Mouse (Mus musculus) heart, embryonic 15.5 days (tissue): ENCODE data around the gene Vmp1. TPM values are rescaled to one million over a fixed set of nuclear protein-coding genes. Genes with fewer than 3 reads are reported as not detected.

Experiments
- ATAC-seq: fragments of 200-750 bp; cut with Nextera tagmentation; replicated peaks from 2 replicates; pipeline ENCODE4 v1.8.0; 2017; ENCODE audit warnings: low read depth, moderate TSS enrichment; ENCODE audit not compliant: insufficient number of reproducible peaks, insufficient read depth, low FRiP score
- H3K27ac ChIP-seq: fragments of 300-500 bp; sonication (generic); 2 replicates; pipeline ENCODE4 v1.5.1; 2015; ENCODE audit warnings: mild to moderate bottlenecking, inconsistent platforms
- H3K27me3 ChIP-seq: fragments of 300-500 bp; sonication (generic); 2 replicates; pipeline ENCODE4 v1.6.1; 2015; ENCODE audit warnings: inconsistent platforms
- H3K36me3 ChIP-seq: fragments of 300-500 bp; sonication (generic); 2 replicates; pipeline ENCODE4 v1.6.1; 2015; ENCODE audit warnings: mild to moderate bottlenecking, inconsistent platforms
- H3K4me1 ChIP-seq: fragments of 300-500 bp; sonication (generic); replicated peaks from 2 replicates; pipeline ENCODE4 v1.6.1; 2015; ENCODE audit warnings: inconsistent platforms
- H3K4me2 ChIP-seq: fragments of 300-500 bp; sonication (generic); 2 replicates; pipeline ENCODE4 v1.6.1; 2015; ENCODE audit warnings: inconsistent platforms, mild to moderate bottlenecking, moderate library complexity
- H3K4me3 ChIP-seq: fragments of 300-500 bp; sonication (generic); 2 replicates; pipeline ENCODE4 v1.5.1; 2015; ENCODE audit warnings: mild to moderate bottlenecking, inconsistent platforms
- H3K9ac ChIP-seq: fragments of 300-500 bp; sonication (generic); 2 replicates; pipeline ENCODE4 v1.6.1; 2015; ENCODE audit warnings: mild to moderate bottlenecking, inconsistent platforms
- H3K9me3 ChIP-seq: fragments of 300-500 bp; sonication (generic); replicated peaks from 2 replicates; pipeline ENCODE4 v1.6.1; 2016; ENCODE audit warnings: inconsistent platforms
- WGBS: fragments of 180-500 bp; shearing (Covaris S2); methylation state at CpG from one replicate; pipeline ENCODE4 v1.1.7; 2015; ENCODE audit warnings: mixed read lengths; 5-methylcytosine and 5-hydroxymethylcytosine counted together
- polyA plus RNA-seq: library from polyadenylated mRNA; unstranded; fragments of >200 nt; fragmentation: Nextera tagmentation; extraction: Ambion mirVana; gene quantifications from 2 replicates; pipeline ENCODE4 v1.2.1, GENCODE M21; 2015

The Vmp1 gene
- polyA plus RNA-seq, 1 experiment from 2014 or later, result 74.3 TPM

- Histone ChIP-seq H3K4me3 (no peak overlapping the region), H3K9me3 (no peaks in the 10 kb centered on the region), H3K36me3 (no peaks in the 10 kb centered on the region), H3K4me1 (peaks cover 32% of the 10 kb centered on the region), H3K4me2 (no peak overlapping the region), H3K27ac (no peak overlapping the region), H3K27me3 (no peaks in the 10 kb centered on the region), H3K9ac (no peak overlapping the region)
- ATAC-seq, result no peak
- WGBS, result 86% methylated on average over 4 of the region's 4 CpGs
These were observed 94.9 kb downstream of the Vmp1 start for GRCm38 (mm10) chr11:86588583-86589298.

- Histone ChIP-seq H3K9me3 (no peaks in the 10 kb centered on the region), H3K36me3 (no peaks in the 10 kb centered on the region), H3K27me3 (no peaks in the 10 kb centered on the region), H3K9ac (peak overlapping the region; percentile 81; the same call in 1 of the 2 replicates), H3K4me1 (peaks cover 25% of the 10 kb centered on the region), H3K27ac (peak overlapping the region; percentile 93), H3K4me3 (peak overlapping the region; percentile 71; the same call in 1 of the 2 replicates), H3K4me2 (peak overlapping the region; percentile 73)
- 22% methylated on average over 7 of the region's 7 CpGs for WGBS
- no peak for ATAC-seq
These were observed 95.8 kb downstream of the Vmp1 start for GRCm38 (mm10) chr11:86587830-86588229.

DNA sequence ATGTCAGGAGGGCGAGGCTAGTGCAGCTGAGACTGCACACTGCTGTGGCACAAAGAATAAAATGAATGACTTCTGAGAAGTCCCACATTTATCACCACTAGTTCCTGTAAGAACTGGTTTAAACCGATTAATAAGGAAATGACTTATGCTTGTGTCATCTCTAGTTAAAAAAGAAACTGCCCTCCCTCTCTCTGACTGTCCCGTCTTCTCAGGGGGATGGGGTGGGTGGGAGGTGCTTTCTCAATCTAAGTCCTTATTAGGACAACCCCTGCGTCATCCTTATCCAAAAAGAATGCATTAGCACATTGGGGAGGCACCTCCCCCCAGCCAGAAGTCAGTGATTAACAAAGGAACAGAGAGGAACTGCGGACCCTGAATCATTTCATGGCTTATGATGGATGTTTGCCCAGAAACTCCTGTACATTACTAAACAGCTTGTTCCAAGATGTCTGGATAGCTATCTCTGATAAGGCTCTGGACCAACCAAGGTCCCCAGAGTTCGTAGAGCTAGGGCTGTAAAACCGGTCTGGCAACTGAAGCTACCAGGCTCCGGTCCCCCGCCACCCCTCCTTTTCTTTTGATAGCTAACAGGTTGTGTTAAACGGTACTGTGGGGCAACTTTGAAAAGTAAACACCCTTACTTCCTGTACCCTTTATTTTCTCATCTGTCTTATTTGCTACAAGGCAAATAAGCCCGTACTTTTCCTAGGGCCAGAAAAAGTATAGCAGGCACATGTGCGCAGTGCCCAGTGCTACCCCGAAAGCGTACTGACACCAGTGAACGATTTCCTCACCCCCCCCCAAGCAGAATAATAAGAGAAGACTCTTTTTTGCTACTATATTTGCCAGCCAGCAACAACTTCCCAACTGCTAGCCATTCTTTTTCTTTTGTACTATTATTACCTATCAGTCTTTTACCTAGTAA, 96.5 kb downstream of the Vmp1 start:
- peak overlapping the region; percentile 71 for H3K4me3 ChIP-seq
- no peaks in the 10 kb centered on the region for H3K27me3 ChIP-seq
- 2% methylated on average over 15 of the region's 15 CpGs for WGBS
- H3K4me2 ChIP-seq, result peak overlapping the region; percentile 73
- no peaks in the 10 kb centered on the region for H3K9me3 ChIP-seq
- peak overlapping the region; percentile 81 for H3K9ac ChIP-seq
- peaks cover 25% of the 10 kb centered on the region for H3K4me1 ChIP-seq
- no peaks in the 10 kb centered on the region for H3K36me3 ChIP-seq
- peak; percentile 90 for ATAC-seq
- H3K27ac ChIP-seq, result peak overlapping the region; percentile 93

DNA sequence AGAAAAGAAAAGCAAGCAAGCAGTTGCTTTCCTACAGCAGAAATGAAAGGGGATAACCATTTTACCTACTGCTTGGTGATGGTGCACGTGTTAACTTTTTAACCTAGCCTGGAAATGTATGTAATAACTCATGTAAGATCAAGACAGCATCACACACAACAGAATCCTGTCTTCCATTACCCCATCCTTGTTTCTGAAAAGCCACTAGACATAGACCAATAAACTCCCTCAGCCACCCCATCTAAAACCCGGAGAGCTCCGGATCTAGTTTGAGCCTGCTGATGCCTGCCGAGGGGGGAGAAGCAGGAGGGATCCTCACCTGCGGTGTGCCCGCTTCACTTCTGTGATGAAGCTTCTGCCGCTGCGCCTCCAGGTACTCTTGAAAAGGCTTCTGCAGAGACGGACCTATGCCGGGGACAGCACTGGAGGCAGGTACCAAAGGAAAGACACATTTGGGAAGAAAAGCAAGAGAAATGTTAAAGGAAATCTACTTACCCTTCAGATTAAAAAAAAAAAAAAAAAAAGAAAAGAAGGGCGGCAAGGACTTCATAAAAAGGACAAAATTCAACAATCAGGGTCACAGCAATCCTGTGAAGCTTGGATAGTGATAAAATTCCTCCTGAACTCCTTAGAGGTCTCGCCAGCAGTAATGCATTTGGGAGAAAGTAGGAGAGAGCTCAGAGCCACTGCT, 97.3 kb downstream of the Vmp1 start:
- Histone ChIP-seq H3K4me1 (peaks cover 31% of the 10 kb centered on the region), H3K27me3 (no peaks in the 10 kb centered on the region), H3K4me3 (peak overlapping the region; percentile 71), H3K9ac (peak overlapping the region; percentile 81), H3K9me3 (no peaks in the 10 kb centered on the region), H3K27ac (peak overlapping the region; percentile 93), H3K4me2 (peak overlapping the region; percentile 73), H3K36me3 (no peaks in the 10 kb centered on the region)
- WGBS, result 3% methylated on average over 12 of the region's 12 CpGs
- no peak for ATAC-seq

GRCm38 (mm10) chr11:86585598-86585984, 98.0 kb downstream of the Vmp1 start:
- no peak for ATAC-seq
- Histone ChIP-seq H3K9me3 (no peaks in the 10 kb centered on the region), H3K36me3 (no peaks in the 10 kb centered on the region), H3K27ac (peak overlapping the region; percentile 93), H3K4me3 (peak overlapping the region; percentile 71), H3K9ac (peak overlapping the region; percentile 60), H3K4me1 (peaks cover 38% of the 10 kb centered on the region), H3K27me3 (no peaks in the 10 kb centered on the region), H3K4me2 (peak overlapping the region; percentile 73)
- 9% methylated on average over 3 of the region's 3 CpGs for WGBS

- no peak for ATAC-seq
- peaks cover 41% of the 10 kb centered on the region for H3K4me1 ChIP-seq
- 35% methylated on average over 7 of the region's 7 CpGs for WGBS
- no peaks in the 10 kb centered on the region for H3K9me3 ChIP-seq
- H3K36me3 ChIP-seq, result no peaks in the 10 kb centered on the region
- H3K4me2 ChIP-seq, result peak overlapping the region; percentile 73
- peak overlapping the region; percentile 60 for H3K9ac ChIP-seq
- no peaks in the 10 kb centered on the region for H3K27me3 ChIP-seq
- H3K4me3 ChIP-seq, result peak overlapping the region; percentile 71
- peak overlapping the region; percentile 93 for H3K27ac ChIP-seq
These were observed 98.6 kb downstream of the Vmp1 start for GRCm38 (mm10) chr11:86584898-86585597.

DNA sequence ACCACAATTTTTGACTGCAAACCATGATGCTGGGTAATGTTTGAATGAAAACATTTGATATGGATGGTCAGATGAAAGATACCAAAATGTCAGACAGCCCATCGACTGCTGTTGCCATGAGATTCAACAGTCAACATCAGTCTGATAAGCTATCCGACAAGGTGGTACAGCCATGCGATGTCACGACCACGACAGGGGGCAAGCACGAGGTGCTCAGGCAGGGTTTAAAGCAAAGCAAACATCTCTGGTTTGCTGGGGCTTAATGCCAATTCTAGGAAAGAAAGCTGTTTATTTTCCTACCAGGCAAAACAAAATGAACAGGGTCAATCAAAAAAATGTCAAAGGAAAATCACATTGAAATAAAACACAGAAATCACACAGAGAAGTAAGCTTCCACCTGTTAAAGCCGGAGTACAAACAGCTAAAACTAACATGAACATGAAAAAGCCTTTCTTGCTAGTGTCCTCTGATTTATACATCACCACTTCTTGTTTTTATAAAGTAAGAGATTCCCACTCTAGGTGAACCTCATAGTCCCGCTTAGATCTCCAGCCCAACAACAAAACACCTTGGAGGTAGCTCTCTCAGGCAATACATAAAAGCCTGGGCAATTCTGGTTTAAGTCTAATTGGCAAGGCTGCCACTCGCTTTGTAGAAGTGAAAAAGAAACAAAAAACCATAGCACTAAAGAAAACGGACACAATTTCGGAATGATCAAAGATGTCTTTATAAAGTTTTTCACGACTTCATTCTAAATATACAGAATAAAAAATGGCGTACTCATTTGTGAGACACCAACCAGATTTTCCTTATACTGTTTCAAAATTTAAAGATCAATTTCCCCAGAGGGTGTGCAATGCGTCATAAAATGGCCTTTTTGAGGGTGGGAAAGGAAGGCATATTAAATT, 99.4 kb downstream of the Vmp1 start:
- Histone ChIP-seq H3K9me3 (no peaks in the 10 kb centered on the region), H3K4me3 (peak overlapping the region; percentile 71), H3K9ac (0 out of 2 replicates have a peak overlapping the region, but pooled peaks have one; percentile 60), H3K36me3 (no peaks in the 10 kb centered on the region), H3K4me1 (peaks cover 49% of the 10 kb centered on the region), H3K27ac (0 out of 2 replicates have a peak overlapping the region, but pooled peaks have one; percentile 93), H3K4me2 (peak overlapping the region; percentile 73), H3K27me3 (no peaks in the 10 kb centered on the region)
- 62% methylated on average over 14 of the region's 14 CpGs for WGBS
- no peak for ATAC-seq

GRCm38 (mm10) chr11:86583313-86583825, 100.3 kb downstream of the Vmp1 start:
- no peak for ATAC-seq
- H3K36me3 ChIP-seq, result no peaks in the 10 kb centered on the region
- no peaks in the 10 kb centered on the region for H3K9me3 ChIP-seq
- peak overlapping the region; percentile 87; the same call in 1 of the 2 replicates for H3K27ac ChIP-seq
- no peaks in the 10 kb centered on the region for H3K27me3 ChIP-seq
- H3K9ac ChIP-seq, result no peak overlapping the region
- WGBS, result 82% methylated on average over 3 of the region's 3 CpGs
- H3K4me2 ChIP-seq, result peak overlapping the region; percentile 73; the same call in 1 of the 2 replicates
- peaks cover 57% of the 10 kb centered on the region for H3K4me1 ChIP-seq
- no peak overlapping the region for H3K4me3 ChIP-seq

DNA sequence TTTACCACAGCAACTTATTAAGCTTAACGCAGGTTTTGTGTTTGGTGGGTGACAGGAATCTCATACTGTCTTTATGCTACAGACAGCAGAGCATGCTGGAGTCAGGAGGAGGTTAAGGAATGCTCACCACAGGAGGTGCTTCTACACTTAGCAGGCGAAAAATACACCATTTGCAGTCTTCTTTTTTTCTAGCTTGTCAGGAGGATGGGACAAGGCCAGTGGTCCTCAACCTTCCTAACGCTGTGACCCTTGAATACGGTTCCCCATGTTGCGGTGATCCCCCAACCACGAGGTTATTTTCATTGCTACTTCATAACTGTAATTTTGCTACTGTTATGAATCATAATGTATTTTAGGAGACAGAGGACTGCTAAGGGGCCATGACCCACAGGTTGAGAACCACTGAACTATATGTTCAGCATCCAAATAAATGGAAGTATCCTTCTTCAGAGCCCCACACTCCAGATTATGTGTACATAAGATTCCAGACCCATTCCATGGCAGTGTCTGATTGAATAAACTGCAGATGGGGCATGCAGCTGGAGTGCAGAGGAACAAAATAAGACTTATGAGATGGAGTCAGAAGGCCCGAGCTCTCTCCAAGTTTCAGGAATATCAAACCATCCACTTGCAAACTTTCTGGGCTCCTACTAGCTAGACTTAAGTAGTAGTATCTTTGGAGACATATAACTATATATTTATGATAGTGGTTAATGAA, 100.9 kb downstream of the Vmp1 start:
- Histone ChIP-seq H3K4me2 (0 out of 2 replicates have a peak overlapping the region, but pooled peaks have one; percentile 1), H3K27ac (peak overlapping the region; percentile 87)

More for the DNA sequence above, 100.9 kb downstream of the Vmp1 start:
- 83% methylated on average over 7 of the region's 7 CpGs for WGBS
- Histone ChIP-seq H3K9me3 (no peaks in the 10 kb centered on the region), H3K9ac (no peak overlapping the region), H3K36me3 (no peaks in the 10 kb centered on the region), H3K4me1 (peaks cover 52% of the 10 kb centered on the region), H3K27me3 (no peaks in the 10 kb centered on the region), H3K4me3 (no peak overlapping the region)
- no peak for ATAC-seq
